Mouse (Mus musculus) right cerebral cortex, postnatal 14 days (tissue): ENCODE data around the gene Creb1.

ENCODE experiments used
- DNase-seq: peaks from one replicate; pipeline ENCODE4 v3.0.0; 2022

Gene Creb1

DNA sequence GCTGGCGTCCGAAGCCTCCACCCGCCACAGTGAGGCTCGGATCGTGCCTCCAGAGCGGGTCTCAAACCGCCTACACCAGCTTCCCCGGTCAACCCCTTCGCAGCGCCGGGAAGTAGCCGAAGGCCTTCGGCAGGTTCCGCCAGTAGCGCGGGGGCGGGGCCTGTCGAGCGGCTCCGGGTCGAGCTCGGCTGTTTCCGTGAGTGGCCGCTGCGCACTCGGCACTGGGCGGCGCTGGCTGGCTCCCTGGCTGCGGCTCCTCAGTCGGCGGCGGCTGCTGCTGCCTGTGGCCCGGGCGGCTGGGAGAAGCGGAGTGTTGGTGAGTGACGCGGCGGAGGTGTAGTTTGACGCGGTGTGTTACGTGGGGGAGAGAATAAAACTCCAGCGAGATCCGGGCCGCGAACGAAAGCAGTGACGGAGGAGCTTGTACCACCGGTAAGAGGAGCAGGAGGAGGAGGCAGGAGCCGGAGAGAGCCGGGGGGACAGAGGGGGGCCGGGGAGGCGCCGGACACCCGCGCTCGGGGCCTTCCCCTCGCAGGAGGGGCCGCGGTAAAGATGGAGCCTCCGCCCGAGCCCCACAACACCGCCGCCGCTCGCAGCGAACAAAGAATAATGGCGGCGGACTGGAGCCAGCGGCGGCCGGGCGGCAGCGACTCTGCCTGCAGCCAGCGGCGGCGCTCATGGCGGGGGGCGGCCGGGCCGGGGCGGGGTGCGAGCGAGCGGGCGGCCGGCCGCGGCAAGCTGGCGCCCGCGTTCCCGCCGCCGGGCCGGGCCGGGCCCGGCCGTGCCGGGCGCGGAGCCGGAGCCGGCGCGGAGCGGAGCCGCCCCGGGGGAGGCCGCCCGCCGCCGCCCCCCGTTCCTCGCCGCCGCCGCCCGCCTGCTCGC, at the start of gene Creb1:
Creb1 (plus strand) TSS at position 57 of the 882 bp plus-strand sequence.
- peak; percentile 100 for DNase-seq

DNA sequence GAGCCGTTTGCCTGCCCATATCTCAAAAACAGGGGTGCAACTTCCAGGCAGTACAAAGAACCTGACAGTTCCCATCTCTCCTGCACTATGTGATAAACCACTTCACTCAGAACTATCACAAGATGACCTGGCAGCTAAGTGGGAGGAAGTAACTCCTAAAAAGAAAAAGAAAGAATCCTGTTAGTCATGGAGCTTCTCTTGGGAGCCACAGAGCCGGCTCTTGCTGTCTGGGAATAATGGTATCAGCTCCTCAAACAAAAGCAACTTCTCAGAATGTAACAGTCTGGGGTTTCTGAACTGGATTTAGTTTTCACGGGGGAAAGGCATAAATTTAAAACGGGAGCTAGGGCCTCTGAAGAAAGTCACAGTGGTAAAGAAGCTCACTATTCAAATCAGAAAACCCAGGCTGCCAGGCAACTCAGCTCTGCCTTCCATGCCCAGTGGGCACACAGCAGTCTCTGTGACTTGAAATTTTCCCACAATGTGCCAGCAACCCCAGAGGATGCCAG, 43.9 kb upstream of the Creb1 start:
- no peak for DNase-seq

DNA sequence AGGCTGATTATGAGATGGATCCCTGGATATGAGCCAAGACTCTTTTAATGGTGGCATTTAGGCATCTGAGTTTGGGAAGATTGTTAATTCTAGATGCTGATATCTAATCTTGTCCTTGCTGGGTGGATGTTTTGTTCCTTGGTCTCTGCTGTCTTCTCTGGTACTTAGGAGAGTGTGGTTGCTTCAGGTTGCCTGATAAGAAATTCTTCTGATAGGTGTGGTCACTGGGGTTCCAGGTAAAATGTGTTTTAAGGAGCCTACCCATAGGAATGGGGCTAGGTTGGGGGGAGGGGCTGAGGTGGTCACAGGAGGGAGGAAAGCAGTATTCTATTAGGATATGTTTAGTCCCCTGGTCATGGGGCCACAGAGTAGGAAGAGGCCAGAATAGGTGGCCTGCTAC, 35.6 kb upstream of the Creb1 start:
- DNase-seq, result no peak

DNA sequence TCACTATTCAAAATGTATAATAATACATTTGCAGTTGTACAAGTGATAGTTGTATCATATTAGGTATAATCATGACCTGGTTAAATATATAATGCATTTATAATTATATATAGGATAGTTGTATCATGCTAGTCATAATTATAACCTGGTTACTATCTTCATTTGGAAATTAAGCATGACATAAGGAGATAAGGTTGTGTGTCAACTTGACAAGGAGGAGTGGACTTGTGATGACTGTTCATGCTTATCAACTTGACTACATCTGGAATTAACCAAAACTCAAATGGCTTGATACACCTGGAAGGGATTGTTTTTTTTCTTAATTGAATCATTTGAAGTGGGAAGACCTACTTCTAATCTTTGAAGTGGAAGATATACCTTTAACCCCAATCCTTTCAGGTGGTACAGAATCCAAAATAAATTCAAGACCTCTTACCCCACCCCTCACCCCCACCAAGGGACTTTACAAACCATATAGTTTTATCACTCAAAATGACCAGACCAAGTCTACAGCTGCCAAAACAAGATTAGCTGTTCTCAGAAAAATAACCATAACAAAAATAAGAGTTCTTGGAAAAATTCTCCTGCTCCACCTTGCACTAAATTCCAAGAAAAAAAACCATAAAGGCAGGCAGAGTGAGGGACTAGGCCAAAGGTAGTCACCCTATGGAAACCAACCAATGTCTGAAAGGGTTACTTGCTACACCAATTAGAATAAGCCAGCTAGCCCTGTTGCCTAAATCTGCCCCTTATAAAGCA, 30.9 kb upstream of the Creb1 start:
- no peak for DNase-seq

DNA sequence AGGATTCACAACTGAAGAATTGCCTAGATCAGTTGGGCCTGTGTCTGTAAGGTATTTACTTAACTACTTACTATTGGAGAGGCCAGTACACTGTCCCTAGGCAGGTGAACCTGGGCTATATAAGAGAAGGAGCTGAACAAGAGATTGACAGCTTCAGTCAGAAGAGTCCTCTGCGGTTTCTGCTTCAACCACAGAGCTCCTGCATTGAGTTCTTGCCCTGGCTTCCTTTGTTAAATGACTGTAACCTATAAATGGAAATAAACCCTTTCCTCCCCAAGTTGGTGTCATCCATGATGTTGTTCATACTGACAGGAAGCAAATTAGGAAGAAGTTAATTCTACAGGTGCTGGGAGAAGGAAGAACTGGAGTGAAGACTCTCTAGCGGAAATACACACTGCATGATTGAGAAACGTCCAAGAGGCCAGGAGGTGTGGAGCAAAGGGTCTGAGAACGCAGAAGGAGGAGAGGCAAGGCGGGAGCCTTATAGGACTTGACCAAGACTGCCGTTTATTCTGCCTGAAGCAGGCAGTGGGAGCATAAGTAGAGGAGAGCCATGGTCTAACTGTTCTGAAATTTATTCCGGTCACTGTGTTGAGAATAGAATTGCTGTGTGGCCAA, 23.9 kb upstream of the Creb1 start:
- no peak for DNase-seq

DNA sequence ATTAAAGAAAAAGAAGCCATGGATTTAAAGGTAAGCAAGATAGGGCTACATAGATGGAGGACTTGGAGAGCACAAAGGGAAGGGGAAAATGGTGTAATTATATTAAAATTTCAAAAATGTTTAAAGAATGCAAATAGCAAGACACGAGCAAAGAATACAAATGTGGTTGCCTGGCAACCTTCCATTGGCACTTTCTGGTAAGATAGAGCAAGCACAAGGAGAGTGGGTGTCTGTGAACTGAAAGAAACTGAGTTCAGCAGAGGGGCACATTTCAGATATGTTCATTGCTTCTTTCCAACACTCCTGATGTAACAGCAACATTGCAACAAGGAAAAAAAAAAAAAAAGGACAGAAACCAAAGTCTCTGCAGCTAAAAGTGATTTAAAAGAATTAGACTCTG, 22.8 kb upstream of the Creb1 start:
- peak; percentile 53 for DNase-seq

GRCm38 (mm10) chr1:64514184-64514583, 18.3 kb upstream of the Creb1 start:
- DNase-seq, result no peak

GRCm38 (mm10) chr1:64516593-64516992, 15.9 kb upstream of the Creb1 start:
- DNase-seq, result no peak

GRCm38 (mm10) chr1:64518480-64518879, 14.0 kb upstream of the Creb1 start:
- DNase-seq, result no peak

DNA sequence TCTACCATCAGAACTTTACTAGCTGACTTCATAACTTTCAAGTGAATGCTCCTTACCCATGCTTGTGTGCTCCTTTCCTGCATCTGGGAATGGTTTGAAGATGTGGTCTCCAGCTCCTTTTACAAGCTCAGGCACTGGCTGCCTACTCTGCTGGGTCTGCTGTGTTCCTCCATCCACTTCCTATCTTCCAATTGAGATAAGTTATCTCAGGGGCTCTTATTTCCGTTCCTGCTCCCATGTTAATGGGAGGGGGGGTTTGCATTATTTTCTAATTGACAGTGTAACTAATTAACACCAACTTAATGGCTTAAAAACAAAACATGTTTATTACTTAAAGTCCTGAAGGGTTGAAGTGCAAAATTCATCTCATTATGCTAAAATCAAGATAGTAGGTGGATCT, 13.1 kb upstream of the Creb1 start:
- no peak for DNase-seq

DNA sequence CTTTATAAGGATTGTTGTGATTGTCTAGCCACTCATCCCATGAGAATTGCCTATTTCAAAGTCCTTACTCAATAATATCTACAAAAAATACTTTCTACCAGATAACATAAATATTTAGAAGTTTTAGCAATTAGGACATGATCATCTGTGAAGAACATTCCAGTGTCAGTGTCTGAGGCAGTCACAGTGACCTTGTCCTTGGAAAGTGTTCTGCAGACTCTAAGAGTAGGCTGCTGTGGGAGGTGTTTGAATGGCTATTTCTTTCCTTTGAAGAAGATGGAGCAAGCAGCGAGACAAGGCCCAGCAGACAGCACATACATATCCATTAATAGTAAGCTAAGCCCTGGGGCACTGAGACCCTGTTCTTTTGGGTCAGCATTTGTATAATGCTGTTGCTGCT, 12.5 kb upstream of the Creb1 start:
- DNase-seq, result no peak

DNA sequence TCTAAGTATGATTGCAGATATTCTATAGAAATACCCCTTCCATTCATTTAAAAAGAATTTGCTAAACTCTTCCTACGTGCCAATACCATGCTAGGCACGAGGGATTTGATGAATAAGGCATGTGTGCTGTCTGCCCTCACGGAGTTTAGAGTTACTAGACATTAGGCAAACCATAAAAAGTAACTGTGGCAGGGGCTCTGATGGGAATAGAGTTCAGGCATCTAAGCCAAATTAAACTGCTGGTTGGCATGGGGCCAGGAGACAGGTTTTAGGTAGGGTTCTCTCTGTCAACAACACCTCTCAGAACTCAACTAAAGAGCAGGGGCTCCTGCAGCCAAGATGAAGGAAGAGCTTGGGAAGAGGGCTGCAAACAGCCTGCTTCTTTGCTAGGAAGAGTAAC, 10.7 kb upstream of the Creb1 start:
- DNase-seq, result no peak

- no peak for DNase-seq
These were observed 9.8 kb upstream of the Creb1 start for GRCm38 (mm10) chr1:64522637-64523036.

- DNase-seq, result no peak
These were observed 9.3 kb upstream of the Creb1 start for GRCm38 (mm10) chr1:64523117-64523516.

DNA sequence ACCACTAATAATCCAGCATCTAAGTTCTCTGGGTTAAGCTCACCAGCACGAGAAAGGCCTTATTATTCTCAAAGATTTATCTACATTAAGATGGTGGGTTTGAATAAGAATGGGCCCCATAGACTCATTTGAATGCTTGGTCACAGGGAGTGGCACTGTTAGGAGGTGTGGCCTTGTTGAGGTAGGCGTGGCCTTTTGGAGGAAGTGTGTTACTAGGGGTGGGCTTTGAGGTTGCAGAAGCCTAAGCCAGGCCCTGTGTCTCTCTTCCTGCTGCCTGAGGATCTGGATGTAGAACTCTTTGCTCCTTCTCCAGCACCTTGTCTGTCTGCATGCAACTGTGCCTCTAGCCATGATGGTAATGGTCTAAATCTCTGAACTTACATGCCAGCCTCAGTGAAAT, 7.8 kb upstream of the Creb1 start:
- DNase-seq, result no peak

GRCm38 (mm10) chr1:64527626-64528025, 4.8 kb upstream of the Creb1 start:
- DNase-seq, result no peak

DNA sequence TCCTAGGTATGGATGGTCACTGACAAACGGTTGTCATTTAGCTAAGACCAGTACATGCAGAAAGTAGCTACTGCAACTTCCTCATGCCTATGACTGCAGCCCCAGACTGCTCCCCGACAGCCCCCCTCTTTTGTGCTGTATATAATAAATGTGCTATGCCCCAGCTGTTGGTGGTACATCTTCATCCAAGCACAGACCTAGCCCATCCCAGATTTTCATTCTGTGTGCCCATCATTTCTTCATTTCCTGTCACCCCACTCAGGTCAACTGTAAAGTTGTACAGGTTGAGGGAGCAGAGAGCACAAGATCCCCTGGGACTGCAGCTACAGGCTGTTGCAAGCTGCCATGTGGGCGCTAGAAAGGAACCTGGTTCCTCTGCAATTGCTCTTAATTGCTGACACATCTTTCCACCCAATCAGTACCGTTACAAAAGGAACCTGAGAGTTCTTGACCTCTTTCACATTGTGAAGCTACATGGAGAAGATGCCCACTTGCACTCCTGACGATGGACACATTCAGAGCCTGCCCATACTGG, 2.6 kb upstream of the Creb1 start:
- no peak for DNase-seq

DNA sequence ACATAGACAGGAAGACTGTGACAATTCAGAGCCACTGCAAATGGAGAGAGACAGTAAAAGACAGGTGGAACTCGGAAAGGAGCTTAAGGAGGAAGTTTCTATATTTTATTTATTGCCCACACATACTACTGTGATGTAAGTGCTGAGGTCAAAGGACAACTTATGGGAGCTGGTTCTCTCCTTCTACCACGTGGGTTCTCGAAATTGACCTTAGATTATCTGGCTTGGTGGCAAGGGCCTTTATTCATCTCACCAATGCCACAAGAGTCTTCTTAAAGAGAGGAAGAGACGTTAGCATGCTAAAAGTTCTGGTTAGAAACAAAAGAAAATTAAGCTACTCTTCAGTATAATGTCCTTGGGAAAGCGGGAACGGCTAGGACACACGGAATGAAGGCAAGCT, 897 bp upstream of the Creb1 start:
- no peak for DNase-seq

GRCm38 (mm10) chr1:64532067-64532523, 350 bp upstream of the Creb1 start:
- DNase-seq, result no peak

- DNase-seq, result peak; percentile 37
These were observed 1.3 kb downstream of the Creb1 start for GRCm38 (mm10) chr1:64533471-64534443.

DNA sequence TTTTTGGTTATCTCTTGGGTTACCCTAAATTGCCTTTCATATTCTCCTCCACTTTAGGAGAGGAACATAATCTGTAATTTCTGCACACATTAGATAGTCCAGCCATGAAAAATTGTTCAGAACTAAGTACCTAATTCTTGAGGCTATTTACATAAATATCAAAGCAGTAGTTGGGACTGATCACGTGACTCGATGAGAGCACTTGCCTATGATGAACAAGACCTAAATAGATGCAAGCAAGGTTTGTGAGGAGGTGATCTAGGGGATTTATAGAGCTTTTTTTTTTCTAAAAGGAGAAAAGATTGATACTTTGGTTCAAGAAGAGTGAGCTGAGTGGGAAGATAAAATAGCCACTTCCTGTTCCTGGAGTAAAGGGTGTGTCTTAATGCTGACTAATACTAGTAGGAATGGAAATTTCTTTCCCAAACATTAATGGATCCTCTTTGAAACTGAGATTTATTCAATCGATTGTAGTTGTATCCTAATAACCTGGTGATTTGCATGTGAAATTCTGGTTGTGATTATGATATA, 6.5 kb downstream of the Creb1 start:
- no peak for DNase-seq

- no peak for DNase-seq
These were observed 11.3 kb downstream of the Creb1 start for GRCm38 (mm10) chr1:64543750-64544149.
